Mouse (Mus musculus) thymus, postnatal 14 days (tissue): ENCODE measurements around the gene Klhl12.
"Not testable (repeated sequence)": the region's sequence is repeated elsewhere in the genome, so short reads cannot be mapped to it uniquely, and the experiment has no call there.

Source experiments
- DNase-seq: peaks from one replicate; pipeline ENCODE4 v3.0.0; 2021

Gene Klhl12

GRCm38 (mm10) chr1:134517841-134518240, 62.5 kb downstream of the Klhl12 start:
- not testable (repeated sequence) for DNase-seq

GRCm38 (mm10) chr1:134518677-134519076, 63.3 kb downstream of the Klhl12 start:
- DNase-seq, result peak; percentile 91

DNA sequence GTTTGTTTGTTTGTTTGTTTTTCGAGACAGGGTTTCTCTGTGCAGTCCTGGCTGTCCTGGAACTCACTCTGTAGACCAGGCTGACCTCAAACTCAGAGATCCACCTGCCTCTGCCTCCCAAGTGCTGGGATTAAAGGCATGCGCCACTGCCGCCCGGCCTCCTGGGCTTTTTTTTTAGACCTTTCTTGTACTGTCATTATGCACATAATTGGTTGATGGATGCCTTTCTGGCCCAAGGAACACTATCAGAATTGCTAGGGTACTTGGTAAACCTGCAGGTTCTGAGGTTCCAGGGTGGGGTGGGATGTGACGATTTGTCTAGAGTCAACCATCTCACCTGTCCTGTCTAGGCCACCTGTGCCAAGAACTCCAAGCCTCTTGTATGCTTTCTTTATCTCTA, 63.9 kb downstream of the Klhl12 start:
- not testable (repeated sequence) for DNase-seq

DNA sequence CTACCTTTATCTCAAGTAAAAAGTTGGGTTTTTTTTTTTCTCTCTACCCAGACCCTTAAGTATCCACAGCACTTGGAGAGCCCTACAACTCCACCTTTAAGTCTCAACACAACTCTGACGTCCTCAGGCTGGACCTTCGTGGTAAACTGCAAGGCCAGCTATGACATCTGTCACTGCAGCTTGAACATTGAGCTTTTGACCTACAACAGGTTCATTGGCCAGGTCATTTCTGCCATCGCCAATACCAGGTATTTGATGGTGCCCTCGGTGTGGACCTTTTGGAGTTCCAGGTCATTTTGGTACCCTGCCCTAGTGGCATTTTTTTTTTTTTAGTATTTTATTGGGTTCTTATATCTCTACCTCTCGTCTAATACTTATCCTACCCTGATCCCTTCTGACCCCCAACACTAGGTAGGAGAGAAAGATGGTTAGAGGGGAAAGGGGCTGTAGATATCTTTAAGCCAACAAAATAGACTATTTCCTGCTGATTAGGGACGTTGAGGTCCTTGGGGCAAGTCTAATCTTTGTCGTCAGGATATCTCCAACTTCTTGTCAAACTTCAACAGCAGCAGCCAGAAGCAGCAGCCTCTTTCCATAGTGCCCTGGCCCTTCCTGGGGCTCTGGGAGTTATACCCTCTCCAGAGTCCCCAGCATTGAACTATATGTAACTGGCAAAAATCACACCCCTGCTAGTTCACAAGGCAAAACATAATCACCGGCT, 64.8 kb downstream of the Klhl12 start:
- DNase-seq, result no peak

DNA sequence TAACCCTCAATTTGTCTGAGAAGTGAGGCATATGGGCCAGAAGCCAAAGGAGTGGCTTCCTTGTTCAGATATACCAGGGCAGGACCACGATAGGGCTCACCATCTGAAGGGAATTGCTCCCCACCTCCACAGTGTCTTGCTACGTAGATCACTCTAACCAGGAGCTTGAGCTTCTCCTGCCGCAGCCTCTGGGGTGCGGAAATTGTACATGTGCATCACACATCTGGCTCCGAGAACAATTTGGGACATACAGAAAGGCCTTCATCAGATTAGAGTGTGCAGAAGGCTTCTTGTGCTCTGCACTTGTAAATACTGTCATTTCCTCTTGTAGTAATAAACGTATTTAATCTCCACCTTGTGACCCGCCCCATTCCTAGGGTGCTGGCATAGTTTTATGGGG, 65.8 kb downstream of the Klhl12 start:
- DNase-seq, result no peak

- no peak for DNase-seq
Measured at GRCm38 (mm10) chr1:134522325-134522724, 67.0 kb downstream of the Klhl12 start.

GRCm38 (mm10) chr1:134524424-134524823, 69.1 kb downstream of the Klhl12 start:
- peak; percentile 38 for DNase-seq

GRCm38 (mm10) chr1:134525015-134525414, 69.7 kb downstream of the Klhl12 start:
- no peak for DNase-seq

DNA sequence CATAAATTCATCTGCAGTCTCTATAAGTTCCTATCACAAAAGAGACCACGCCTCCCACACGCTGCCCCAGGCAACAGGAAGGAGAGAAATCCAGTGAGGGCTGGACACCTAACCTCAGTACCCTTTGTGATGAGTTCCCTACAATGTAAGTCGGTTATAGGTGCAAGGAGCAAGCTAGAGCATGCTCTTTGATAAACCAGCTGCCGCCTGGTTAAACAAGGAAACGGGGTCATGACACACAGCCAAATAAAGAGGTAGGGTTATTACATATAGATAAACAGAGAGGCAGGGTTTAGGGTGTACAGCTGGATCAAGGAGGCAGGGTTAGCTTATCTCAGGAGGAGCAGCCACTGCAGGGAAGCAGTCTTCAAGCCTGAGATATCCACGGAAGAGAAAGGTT, 71.4 kb downstream of the Klhl12 start:
- DNase-seq, result no peak

DNA sequence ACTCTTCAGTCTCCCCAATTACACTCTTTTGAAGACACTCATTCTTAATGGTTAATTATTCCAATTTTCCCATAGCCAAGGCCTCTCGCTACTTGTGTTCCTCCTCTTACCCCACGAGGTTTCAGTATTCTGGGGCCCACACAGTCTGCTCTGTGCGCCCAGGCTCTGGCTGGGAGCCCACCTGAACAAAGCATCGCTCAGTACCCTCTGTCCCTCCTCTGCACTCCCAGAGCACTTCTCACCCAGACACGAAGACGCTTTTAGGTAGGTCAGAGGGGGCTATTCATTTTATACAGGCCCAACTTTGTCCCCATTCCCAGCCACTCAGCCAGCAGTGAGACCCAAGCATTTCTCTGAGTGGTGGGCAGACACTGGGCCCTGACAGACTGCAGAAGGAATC, 75.3 kb downstream of the Klhl12 start:
- DNase-seq, result no peak

GRCm38 (mm10) chr1:134533710-134534109, 78.4 kb downstream of the Klhl12 start:
- DNase-seq, result not testable (repeated sequence)

DNA sequence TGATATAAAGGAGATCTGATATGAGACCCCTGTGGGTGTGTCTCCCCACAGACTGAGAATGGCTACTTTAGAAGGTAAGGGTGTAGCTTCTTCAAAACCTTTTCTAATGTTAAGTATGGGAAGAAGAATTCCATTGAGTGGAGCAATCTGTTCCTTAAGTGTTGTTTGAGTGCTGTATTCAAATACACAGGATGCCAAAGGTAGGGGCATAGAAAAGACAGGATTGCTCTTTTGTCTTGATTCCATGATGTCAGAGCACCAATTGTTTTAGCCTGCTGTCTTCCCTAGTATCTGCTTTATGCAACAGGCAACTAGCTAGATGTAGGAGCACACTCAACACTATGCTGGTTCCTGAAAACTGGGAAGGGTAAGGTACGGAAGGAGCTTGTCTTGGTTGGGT, 79.7 kb downstream of the Klhl12 start:
- DNase-seq, result no peak

DNA sequence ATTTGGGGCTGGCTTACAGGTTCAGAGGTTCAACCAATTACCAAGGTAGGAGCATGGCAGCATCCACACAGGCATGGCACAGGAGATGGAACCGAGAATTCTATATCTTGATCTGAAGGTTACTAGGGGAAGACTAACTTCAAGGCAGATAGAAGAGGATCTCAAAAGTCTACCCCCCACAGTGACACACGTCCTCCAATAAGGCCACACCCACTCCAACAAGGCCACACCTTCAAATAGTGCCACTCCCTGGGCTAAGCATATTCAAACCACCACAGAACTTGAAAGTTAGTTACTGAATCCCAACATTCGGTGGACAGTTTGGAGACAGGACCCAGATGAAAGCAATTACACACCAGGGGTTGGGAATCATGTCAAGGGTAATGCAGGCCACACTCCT, 80.2 kb downstream of the Klhl12 start:
- DNase-seq, result no peak

- no peak for DNase-seq
Measured at GRCm38 (mm10) chr1:134540610-134541009, 85.3 kb downstream of the Klhl12 start.
